Mouse (Mus musculus) gonadal fat pad, adult 2 months (tissue): ENCODE data around the gene Bet1. TPM values are rescaled to one million over a fixed set of nuclear protein-coding genes. Genes with fewer than 3 reads are reported as not detected.

Source experiments
- DNase-seq: peaks from one replicate; pipeline ENCODE4 v3.0.0-alpha.2; 2012; ENCODE audit warnings: low read depth
- polyA plus RNA-seq: library from polyadenylated mRNA; depleted of rRNA; stranded (reverse); fragments of >200 nt; gene quantifications from 2 replicates; pipeline ENCODE4 v1.2.3, GENCODE M21; 2012; rRNA removed

Bet1 gene
- 28.1 and 30.7 TPM in 2 replicates for polyA plus RNA-seq

GRCm38 (mm10) chr6:4086663-4087454, at the start of gene Bet1:
TSS of gene Bet1 (minus strand) at chr6:4086972.
- peak; percentile 84 for DNase-seq

- DNase-seq = no peak
Observed at GRCm38 (mm10) chr6:4132239-4132638, 45.5 kb upstream of the Bet1 start.

- no peak for DNase-seq
Observed at GRCm38 (mm10) chr6:4131149-4131548, 44.4 kb upstream of the Bet1 start.

GRCm38 (mm10) chr6:4118611-4119010, 31.8 kb upstream of the Bet1 start:
- DNase-seq = no peak

- DNase-seq = peak; percentile 94
Observed at GRCm38 (mm10) chr6:4090423-4090822, 3.7 kb upstream of the Bet1 start.

- DNase-seq = no peak
Observed at GRCm38 (mm10) chr6:4072281-4072680, 14.5 kb downstream of the Bet1 start.

GRCm38 (mm10) chr6:4069714-4070113, 17.1 kb downstream of the Bet1 start:
- DNase-seq = no peak

- no peak for DNase-seq
Observed at GRCm38 (mm10) chr6:4054387-4054786, 32.4 kb downstream of the Bet1 start.

GRCm38 (mm10) chr6:4052843-4053242, 33.9 kb downstream of the Bet1 start:
- DNase-seq = no peak

- DNase-seq = no peak
Observed at GRCm38 (mm10) chr6:4047200-4047599, 39.6 kb downstream of the Bet1 start.

- DNase-seq = no peak
Observed at GRCm38 (mm10) chr6:4041821-4042220, 45.0 kb downstream of the Bet1 start.

- peak; percentile 12 for DNase-seq
Observed at GRCm38 (mm10) chr6:4030956-4031355, 55.8 kb downstream of the Bet1 start.

Other genes with a start within 250 kb of the Bet1 start
- gene Tfpi2, start 98.1 kb downstream of the Bet1 start, polyA plus RNA-seq = 0.62 and 2.4 TPM in 2 replicates
- gene Gngt1, start 93.2 kb downstream of the Bet1 start, polyA plus RNA-seq = not detected in 2 replicates
- 5.6 and 6.9 TPM in 2 replicates for gene Gng11, start 83.1 kb downstream of the Bet1 start, polyA plus RNA-seq